Mouse (Mus musculus) colon, adult 2 months (tissue): Measurements from ENCODE around the gene Arhgef9. TPM values are rescaled to one million over a fixed set of nuclear protein-coding genes. Genes with fewer than 3 reads are reported as not detected.

ENCODE experiments used
- polyA plus RNA-seq: library from polyadenylated mRNA; depleted of rRNA; stranded (reverse); fragments of >200 nt; gene quantifications from 2 replicates; pipeline ENCODE4 v1.2.3, GENCODE M21; 2012; rRNA removed

Arhgef9 gene
- 1.8 and 2.2 TPM in 2 replicates for polyA plus RNA-seq

DNA sequence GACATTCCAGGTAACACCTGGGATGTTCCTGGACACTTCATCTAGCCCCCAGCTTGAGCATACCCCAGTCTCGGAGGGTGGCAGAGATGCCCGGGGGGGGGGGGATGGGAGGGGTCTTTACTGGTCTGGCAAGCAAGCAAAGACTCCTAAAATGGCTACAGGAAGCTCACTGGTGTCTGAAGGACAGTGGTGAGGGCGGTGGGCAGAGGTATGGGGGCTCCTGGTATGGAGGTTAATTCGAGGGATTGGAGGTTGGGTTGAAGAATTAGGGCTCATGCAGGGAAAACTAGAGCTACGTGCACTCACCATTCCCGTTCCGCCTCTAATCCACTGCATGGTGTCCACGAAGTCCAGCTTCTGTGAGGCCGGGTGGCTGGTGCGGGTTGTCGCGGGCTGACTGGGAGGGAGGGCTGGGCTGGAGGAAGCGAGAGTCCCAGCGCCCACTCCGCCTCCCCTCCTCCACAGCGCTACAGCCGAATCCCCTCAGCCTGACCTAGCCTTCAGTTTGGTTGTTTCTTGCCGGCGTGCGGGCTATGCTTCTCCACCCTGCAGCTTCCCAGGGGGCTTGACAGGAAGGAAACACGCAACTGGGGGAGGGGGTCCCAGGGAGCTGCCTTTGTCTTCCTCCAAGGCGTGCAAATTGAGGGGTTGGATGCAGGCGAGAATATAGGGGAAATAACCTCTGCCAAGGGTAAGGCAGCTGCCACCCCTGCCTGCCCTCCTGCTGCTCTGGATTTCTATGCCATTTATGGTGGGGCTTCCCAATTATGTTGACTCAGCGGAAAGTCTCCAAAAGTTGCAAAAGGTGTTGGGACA lies at the start of gene Arhgef9:
Gene Arhgef9, minus strand, starts transcription at position 753 of the 816 bp plus-strand sequence.

DNA sequence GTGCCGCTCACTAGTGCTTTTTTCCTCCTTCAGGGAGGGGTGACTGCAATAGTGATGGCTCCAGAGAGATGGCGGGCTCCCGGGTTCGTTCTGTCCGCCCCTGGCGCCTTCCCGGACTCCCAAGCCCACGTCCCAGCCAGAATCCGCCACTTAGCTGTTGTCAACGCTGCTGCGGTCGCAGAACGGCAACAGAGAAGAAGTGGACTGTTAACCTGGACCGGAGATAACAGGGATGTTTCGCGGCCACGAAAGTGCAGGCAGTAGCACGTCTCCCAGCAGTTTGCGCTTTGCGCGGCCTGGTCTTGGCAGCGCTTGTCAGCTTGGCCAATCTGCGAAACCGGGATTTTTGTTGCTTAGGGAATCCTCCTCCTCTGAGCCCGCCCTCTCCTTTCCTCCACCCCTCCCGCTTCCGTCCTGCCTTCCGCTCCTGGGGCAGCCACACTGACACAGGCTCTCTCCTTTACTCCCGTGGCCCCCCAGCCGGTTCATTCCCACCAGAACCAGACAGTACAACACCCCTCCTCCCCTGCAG lies 170.2 kb downstream of the Arhgef9 start, which contains the start of gene Spin4:
Gene Spin4, minus strand, starts transcription at position 322 of the 532 bp plus-strand sequence.

Other genes with a start within 250 kb of the Arhgef9 start
- gene Spin4, start 170.2 kb downstream of the Arhgef9 start, polyA plus RNA-seq = 0.32 and 0.40 TPM in 2 replicates
- 1.2 and 1.4 TPM in 2 replicates for gene Amer1, start 248.0 kb upstream of the Arhgef9 start, polyA plus RNA-seq